Mouse (Mus musculus) intestine, postnatal 0 days (tissue): ENCODE data around the gene Cgrrf1. TPM values are rescaled to one million over a fixed set of nuclear protein-coding genes. Genes with fewer than 3 reads are reported as not detected.
A peak's percentile ranks its signal among the peaks of the same experiment; 100 is the strongest.

ENCODE experiments used
- ATAC-seq: fragments of 200-750 bp; cut with Nextera tagmentation; 2 replicates; pipeline ENCODE4 v1.8.0; 2017; ENCODE audit warnings: mild to moderate bottlenecking, moderate TSS enrichment, moderate library complexity
- H3K27ac ChIP-seq: fragments of 300-500 bp; sonication (generic); 2 replicates; pipeline ENCODE4 v1.5.1; 2014; ENCODE audit warnings: mild to moderate bottlenecking, low read depth, low read length, moderate library complexity
- H3K27me3 ChIP-seq: fragments of 300-500 bp; sonication (generic); replicated peaks from 2 replicates; pipeline ENCODE4 v1.6.1; 2014; ENCODE audit warnings: low read length, mixed read lengths; ENCODE audit not compliant: control insufficient read depth, insufficient read depth
- H3K36me3 ChIP-seq: fragments of 300-500 bp; sonication (generic); 2 replicates; pipeline ENCODE4 v1.6.1; 2014; ENCODE audit warnings: mild to moderate bottlenecking, moderate library complexity; ENCODE audit not compliant: control insufficient read depth, insufficient read depth
- H3K4me1 ChIP-seq: fragments of 300-500 bp; sonication (generic); replicated peaks from 2 replicates; pipeline ENCODE4 v1.6.1; 2014; ENCODE audit warnings: antibody characterized with exemption, low read length, mixed read lengths; ENCODE audit not compliant: control insufficient read depth, insufficient read depth
- H3K4me2 ChIP-seq: fragments of 300-500 bp; sonication (generic); replicated peaks from 2 replicates; pipeline ENCODE4 v1.6.1; 2014; ENCODE audit warnings: low read depth, mild to moderate bottlenecking, moderate library complexity
- H3K4me3 ChIP-seq: fragments of 300-500 bp; sonication (generic); 2 replicates; pipeline ENCODE4 v1.5.1; 2014; ENCODE audit warnings: low read depth, low read length
- H3K9ac ChIP-seq: fragments of 300-500 bp; sonication (generic); 2 replicates; pipeline ENCODE4 v1.6.1; 2014; ENCODE audit warnings: mild to moderate bottlenecking, low read depth, low read length
- H3K9me3 ChIP-seq: fragments of 300-500 bp; sonication (generic); 2 replicates; pipeline ENCODE4 v1.6.1; 2016; ENCODE audit warnings: mixed run types; ENCODE audit not compliant: control insufficient read depth
- CTCF ChIP-seq: sonication (generic); IDR thresholded peaks from 2 replicates; pipeline ENCODE4 v1.5.1; 2016; ENCODE audit warnings: low read depth, mild to moderate bottlenecking, control low read depth, antibody characterized with exemption, moderate library complexity
- WGBS: fragments of 180-500 bp; shearing (Covaris S2); extraction: QIAGEN DNeasy Blood & Tissue Kit; methylation state at CpG from one replicate; pipeline ENCODE4 v1.1.7; 2014; 5-methylcytosine and 5-hydroxymethylcytosine counted together
- polyA plus RNA-seq: library from polyadenylated mRNA; unstranded; fragments of >200 nt; fragmentation: Nextera tagmentation; extraction: Ambion mirVana; gene quantifications from 2 replicates; pipeline ENCODE4 v1.2.1, GENCODE M21; 2015

Cgrrf1 gene
- polyA plus RNA-seq, 1 experiment from 2014 or later = 35.3 TPM

GRCm38 (mm10) chr14:46832354-46833272 is 688 bp downstream of the Cgrrf1 start:
- H3K4me2 ChIP-seq = peak overlapping the region; percentile 94
- H3K27me3 ChIP-seq = no peaks in the 10 kb centered on the region
- no peak for TF ChIP-seq CTCF
- H3K27ac ChIP-seq = peak overlapping the region; percentile 50; the same call in 1 of the 2 replicates
- no peaks in the 10 kb centered on the region for H3K9me3 ChIP-seq
- H3K36me3 ChIP-seq = no peaks in the 10 kb centered on the region
- H3K9ac ChIP-seq = peak overlapping the region; percentile 78
- no peaks in the 10 kb centered on the region for H3K4me1 ChIP-seq
- WGBS = 8% methylated on average over 40 of the region's 40 CpGs
- peak; percentile 51 for ATAC-seq
- peak overlapping the region; percentile 90 for H3K4me3 ChIP-seq

- H3K4me1 ChIP-seq = no peaks in the 10 kb centered on the region
- H3K9ac ChIP-seq = no peak overlapping the region
- H3K27me3 ChIP-seq = no peaks in the 10 kb centered on the region
- 50% methylated on average over 4 of the region's 4 CpGs for WGBS
- no peak overlapping the region for H3K27ac ChIP-seq
- no peaks in the 10 kb centered on the region for H3K9me3 ChIP-seq
- H3K36me3 ChIP-seq = peaks cover 23% of the 10 kb centered on the region
- H3K4me2 ChIP-seq = no peak overlapping the region
- H3K4me3 ChIP-seq = no peak overlapping the region
- no peak for ATAC-seq
- no peak for TF ChIP-seq CTCF
Measured at GRCm38 (mm10) chr14:46839326-46839725, 7.4 kb downstream of the Cgrrf1 start.

GRCm38 (mm10) chr14:46845706-46846105 is 13.8 kb downstream of the Cgrrf1 start:
- no peak for ATAC-seq
- no peak overlapping the region for H3K4me3 ChIP-seq
- TF ChIP-seq CTCF = no peak
- no peaks in the 10 kb centered on the region for H3K27me3 ChIP-seq
- peaks cover 17% of the 10 kb centered on the region for H3K36me3 ChIP-seq
- H3K4me2 ChIP-seq = no peak overlapping the region
- H3K9me3 ChIP-seq = no peaks in the 10 kb centered on the region
- H3K4me1 ChIP-seq = no peaks in the 10 kb centered on the region
- H3K9ac ChIP-seq = no peak overlapping the region
- H3K27ac ChIP-seq = no peak overlapping the region
- 92% methylated on average over 11 of the region's 11 CpGs for WGBS

DNA sequence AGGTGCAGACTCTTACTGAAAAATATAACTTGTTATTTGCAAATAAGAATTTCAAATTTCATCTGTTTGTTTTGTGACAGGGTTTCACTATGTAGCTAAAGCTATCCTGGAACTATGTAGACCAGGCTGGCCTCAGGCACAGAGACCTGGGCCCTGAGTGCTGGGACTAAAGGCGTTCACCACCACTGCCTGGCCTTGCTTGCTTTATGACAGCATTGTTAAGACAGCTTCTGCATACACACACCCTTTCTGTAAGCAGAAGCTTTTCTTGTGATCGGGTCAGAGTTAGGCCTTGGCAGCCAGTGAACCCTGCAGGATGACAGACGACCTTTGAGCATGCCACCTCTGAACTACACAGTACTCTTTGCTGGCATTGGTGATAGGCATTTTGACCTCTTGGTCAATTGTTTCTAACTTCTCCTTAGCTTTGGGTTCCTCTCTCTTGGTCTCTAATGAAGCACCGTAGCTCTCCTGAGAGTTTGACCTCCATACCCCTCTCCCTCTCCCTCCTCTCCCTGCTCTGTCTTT is 16.2 kb downstream of the Cgrrf1 start:
- 64% methylated on average over 4 of the region's 4 CpGs for WGBS
- Histone ChIP-seq H3K36me3 (no peaks in the 10 kb centered on the region; the same call in 1 of the 2 replicates), H3K4me2 (no peak overlapping the region), H3K27ac (no peak overlapping the region), H3K4me3 (no peak overlapping the region), H3K4me1 (no peaks in the 10 kb centered on the region), H3K27me3 (no peaks in the 10 kb centered on the region), H3K9me3 (no peaks in the 10 kb centered on the region), H3K9ac (no peak overlapping the region)
- ATAC-seq = peak; percentile 36; the same call in 1 of the 2 replicates
- no peak for TF ChIP-seq CTCF

DNA sequence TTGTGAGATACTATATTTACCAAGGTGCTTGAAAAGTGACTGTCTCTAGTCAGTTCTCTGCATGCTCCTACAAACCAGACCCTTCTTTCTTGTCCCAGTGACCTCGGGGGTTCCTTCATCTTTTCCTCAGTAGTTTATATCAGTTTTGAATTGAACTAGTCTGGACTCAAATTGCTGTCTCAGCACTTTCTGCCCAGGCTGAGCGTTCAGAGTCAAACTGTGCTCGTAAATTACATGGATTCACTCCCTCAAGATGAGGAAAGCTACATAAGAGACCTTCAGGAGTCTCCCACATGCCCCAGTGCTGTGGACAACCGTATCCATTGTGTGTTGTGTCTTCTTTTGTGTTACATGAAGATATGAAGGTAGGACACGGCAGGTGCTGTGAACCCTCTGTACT is 16.8 kb downstream of the Cgrrf1 start:
- Histone ChIP-seq H3K27me3 (no peaks in the 10 kb centered on the region), H3K4me3 (no peak overlapping the region), H3K27ac (no peak overlapping the region), H3K9ac (no peak overlapping the region), H3K4me2 (no peak overlapping the region), H3K36me3 (no peaks in the 10 kb centered on the region; the same call in none of the 2 replicates), H3K4me1 (no peaks in the 10 kb centered on the region), H3K9me3 (no peaks in the 10 kb centered on the region)
- no peak for TF ChIP-seq CTCF
- 73% methylated on average over 5 of the region's 5 CpGs for WGBS
- ATAC-seq = no peak

DNA sequence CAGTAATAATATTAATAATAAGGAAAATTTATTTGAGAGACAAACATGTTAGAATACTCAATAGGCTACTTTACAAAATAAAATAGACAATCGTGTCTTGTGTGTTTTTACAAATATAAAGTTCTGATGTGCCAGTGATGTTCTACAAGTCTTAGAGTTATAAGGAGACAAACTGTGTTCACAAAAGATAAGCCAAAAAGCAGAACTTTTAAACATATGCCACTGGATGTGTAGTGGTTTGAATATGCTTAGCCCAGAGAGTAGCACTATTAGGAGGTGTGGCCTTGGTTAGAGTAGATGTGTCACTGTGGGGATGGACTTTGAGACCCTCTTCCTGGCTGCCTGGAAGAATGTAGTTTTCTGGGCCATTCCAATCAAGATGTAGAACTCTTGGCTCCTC is 17.8 kb downstream of the Cgrrf1 start:
- Histone ChIP-seq H3K4me2 (no peak overlapping the region), H3K9me3 (no peaks in the 10 kb centered on the region), H3K4me1 (no peaks in the 10 kb centered on the region), H3K27me3 (no peaks in the 10 kb centered on the region), H3K4me3 (no peak overlapping the region), H3K36me3 (peaks cover 2% of the 10 kb centered on the region), H3K9ac (no peak overlapping the region), H3K27ac (no peak overlapping the region)
- 0 out of 2 replicates have a peak, but pooled peaks have one; percentile 41 for ATAC-seq
- WGBS = 89% methylated on average over 1 of the region's 1 CpGs
- no peak for TF ChIP-seq CTCF
